Mouse (Mus musculus): Measurements from ENCODE around the gene Rab37.

The Rab37 gene

GRCm38 (mm10) chr11:115131768-115132381 is 40.6 kb downstream of the Rab37 start:
- no peak for DNase-seq (ENCODE audit: low read depth, low spot score)

- DNase-seq (ENCODE audit: low read depth, low spot score) = no peak
These were observed 42.6 kb downstream of the Rab37 start, which contains the start of gene Cd300lf for GRCm38 (mm10) chr11:115133800-115134199. TSS of gene Cd300lf (minus strand) at chr11:115133992.

- no peak for DNase-seq (ENCODE audit: low read depth, low spot score)
These were observed 47.5 kb downstream of the Rab37 start for GRCm38 (mm10) chr11:115138597-115139262.

GRCm38 (mm10) chr11:115141970-115142369 is 50.7 kb downstream of the Rab37 start:
- no peak for DNase-seq (ENCODE audit: low read depth, low spot score)

GRCm38 (mm10) chr11:115147813-115148212 is 56.6 kb downstream of the Rab37 start:
- no peak for DNase-seq (ENCODE audit: low read depth, low spot score)

GRCm38 (mm10) chr11:115150741-115151254 is 59.6 kb downstream of the Rab37 start:
- DNase-seq (ENCODE audit: low read depth, low spot score) = no peak

- peak; percentile 92 for DNase-seq (ENCODE audit: low read depth, low spot score)
These were observed 60.7 kb downstream of the Rab37 start for GRCm38 (mm10) chr11:115151755-115152429.

- DNase-seq (ENCODE audit: low read depth, low spot score) = no peak
These were observed 61.9 kb downstream of the Rab37 start for GRCm38 (mm10) chr11:115153088-115153487.

- peak; percentile 93 for DNase-seq (ENCODE audit: low read depth, low spot score)
These were observed 62.6 kb downstream of the Rab37 start for GRCm38 (mm10) chr11:115153699-115154292.

GRCm38 (mm10) chr11:115155053-115155634 is 63.9 kb downstream of the Rab37 start:
- DNase-seq (ENCODE audit: low read depth, low spot score) = no peak

- DNase-seq (ENCODE audit: low read depth, low spot score) = no peak
These were observed 66.9 kb downstream of the Rab37 start for GRCm38 (mm10) chr11:115157933-115158719.

GRCm38 (mm10) chr11:115160016-115160797 is 69.0 kb downstream of the Rab37 start:
- DNase-seq (ENCODE audit: low read depth, low spot score) = peak; percentile 82

- DNase-seq (ENCODE audit: low read depth, low spot score) = peak; percentile 74
These were observed 69.8 kb downstream of the Rab37 start for GRCm38 (mm10) chr11:115160883-115161577.

GRCm38 (mm10) chr11:115161578-115162204 is 70.5 kb downstream of the Rab37 start:
- no peak for DNase-seq (ENCODE audit: low read depth, low spot score)

- DNase-seq (ENCODE audit: low read depth, low spot score) = no peak
These were observed 71.0 kb downstream of the Rab37 start for GRCm38 (mm10) chr11:115162205-115162601.

- DNase-seq (ENCODE audit: low read depth, low spot score) = peak; percentile 99
These were observed 71.7 kb downstream of the Rab37 start, which contains the start of gene Slc9a3r1 for GRCm38 (mm10) chr11:115162832-115163480. TSS of gene Slc9a3r1 (plus strand) at chr11:115163341.

GRCm38 (mm10) chr11:115163568-115164150 is 72.4 kb downstream of the Rab37 start:
- DNase-seq (ENCODE audit: low read depth, low spot score) = peak; percentile 70

All from R1 (cell line).